Mouse (Mus musculus) liver, embryonic 14.5 days (tissue): Measurements from ENCODE around the gene Epc2. TPM values are rescaled to one million over a fixed set of nuclear protein-coding genes. Genes with fewer than 3 reads are reported as not detected.
"Not testable (repeated sequence)": the region's sequence is repeated elsewhere in the genome, so short reads cannot be mapped to it uniquely, and the experiment has no call there.

Experiments
- ATAC-seq: fragments of 200-750 bp; cut with Nextera tagmentation; 2 replicates; pipeline ENCODE4 v1.8.0; 2017; ENCODE audit warnings: moderate number of reproducible peaks, mild to moderate bottlenecking, moderate library complexity; ENCODE audit not compliant: insufficient read depth
- DNase-seq, 3 experiments: peaks; one replicate each; pipeline ENCODE4 v3.0.0-alpha.2; 2012 to 2013; ENCODE audit warnings: low read depth in 3 of 3, low spot score in 3 of 3
- H3K27ac ChIP-seq: fragments of 300-500 bp; sonication (generic); 2 replicates; pipeline ENCODE4 v1.5.1; 2014; ENCODE audit warnings: moderate library complexity, mild to moderate bottlenecking, control low read depth, inconsistent platforms
- H3K27me3 ChIP-seq: fragments of 300-500 bp; sonication (generic); 2 replicates; pipeline ENCODE4 v1.6.1; 2014; ENCODE audit warnings: mild to moderate bottlenecking, low read length, moderate library complexity; ENCODE audit not compliant: control insufficient read depth, insufficient read depth
- H3K36me3 ChIP-seq: fragments of 300-500 bp; sonication (generic); replicated peaks from 2 replicates; pipeline ENCODE4 v1.6.1; 2014; ENCODE audit warnings: low read depth; ENCODE audit not compliant: control insufficient read depth, insufficient read depth
- H3K4me1 ChIP-seq, 2 experiments: fragments of 200-500 bp in 1 of 2; fragments of 300-500 bp in 1 of 2; sonication (generic) in 1 of 2; replicated peaks; 2 replicates each; pipeline ENCODE4 v1.6.1; 2012 to 2014; ENCODE audit warnings: antibody characterized with exemption in 1 of 2, inconsistent platforms in 1 of 2, low read length in 1 of 2; ENCODE audit not compliant: control insufficient read depth in 2 of 2, insufficient read depth in 2 of 2
- H3K4me2 ChIP-seq: fragments of 300-500 bp; sonication (generic); 2 replicates; pipeline ENCODE4 v1.6.1; 2014; ENCODE audit warnings: low read depth, mild to moderate bottlenecking, control low read depth, moderate library complexity
- H3K4me3 ChIP-seq, 2 experiments: fragments of 200-500 bp in 1 of 2; fragments of 300-500 bp in 1 of 2; sonication (generic) in 1 of 2; 2 replicates each; pipeline ENCODE4 v1.5.1; 2012 to 2014; ENCODE audit warnings: low read depth in 2 of 2, low read length in 2 of 2, mild to moderate bottlenecking in 2 of 2, control low read depth in 1 of 2, inconsistent platforms in 1 of 2, moderate library complexity in 1 of 2; ENCODE audit not compliant: insufficient read depth in 1 of 2
- H3K9ac ChIP-seq: fragments of 300-500 bp; sonication (generic); replicated peaks from 2 replicates; pipeline ENCODE4 v1.6.1; 2014; ENCODE audit warnings: mild to moderate bottlenecking, control low read depth, moderate library complexity
- H3K9me3 ChIP-seq: fragments of 300-500 bp; sonication (generic); 2 replicates; pipeline ENCODE4 v1.6.1; 2016; ENCODE audit warnings: low read length, mixed read lengths; ENCODE audit not compliant: control insufficient read depth
- CTCF ChIP-seq: IDR thresholded peaks from 2 replicates; pipeline ENCODE4 v1.5.1; 2016; ENCODE audit warnings: antibody characterized with exemption, low read depth, control low read depth
- EP300 ChIP-seq: IDR thresholded peaks from 2 replicates; pipeline ENCODE4 v1.6.1; 2016; ENCODE audit warnings: antibody characterized with exemption, low read depth
- WGBS: fragments of 180-500 bp; shearing (Covaris S2); extraction: QIAGEN DNeasy Blood & Tissue Kit; methylation state at CpG from one replicate; pipeline ENCODE4 v1.1.7; 2014; ENCODE audit not compliant: insufficient replicate concordance; 5-methylcytosine and 5-hydroxymethylcytosine counted together
- polyA plus RNA-seq, 2 experiments: library from polyadenylated mRNA; depleted of rRNA in 1 of 2; stranded (reverse) in 1 of 2; unstranded in 1 of 2; fragments of >200 nt; fragmentation: Nextera tagmentation in 1 of 2; extraction: Ambion mirVana in 1 of 2; gene quantifications; 2 replicates each; pipeline versions ENCODE4 v1.2.1 to v1.2.3; 2012 to 2014

Gene Epc2
- polyA plus RNA-seq, 2 experiments, result 1.9 to 4.2 TPM

- no peak for ATAC-seq
These were observed 50.1 kb downstream of the Epc2 start for GRCm38 (mm10) chr2:49501435-49501834.

DNA sequence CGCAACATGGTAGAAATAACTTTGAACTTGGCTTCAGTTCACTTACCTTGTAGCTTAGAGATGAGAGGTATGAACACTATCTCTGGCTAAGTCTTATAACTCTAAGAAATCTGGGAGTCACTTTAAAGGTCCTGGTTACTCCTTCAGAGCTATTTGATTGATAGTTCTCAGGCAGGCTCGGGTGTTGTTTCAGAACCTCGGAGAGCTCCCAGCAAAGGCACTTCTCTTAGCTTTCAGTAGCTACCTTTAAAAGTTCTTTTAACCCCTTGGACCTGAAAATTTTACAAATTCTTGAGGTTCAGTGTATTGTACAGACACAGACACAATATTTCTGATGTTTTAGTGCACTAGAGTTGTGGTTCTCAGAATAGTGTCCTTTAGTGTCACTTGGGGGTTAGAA lies 52.3 kb downstream of the Epc2 start:
- H3K4me3 ChIP-seq, result no peak overlapping the region
- H3K4me1 ChIP-seq, result no peaks in the 10 kb centered on the region
- H3K9me3 ChIP-seq, result no peaks in the 10 kb centered on the region
- peak in 2 of 3 experiments; percentile 7 to 22 for DNase-seq
- 57% methylated on average over 3 of the region's 3 CpGs for WGBS
- H3K9ac ChIP-seq, result no peak overlapping the region
- TF ChIP-seq CTCF, result no peak
- no peak for TF ChIP-seq EP300
- no peak for ATAC-seq
- H3K27ac ChIP-seq, result no peak overlapping the region
- no peak overlapping the region for H3K4me2 ChIP-seq
- H3K36me3 ChIP-seq, result no peaks in the 10 kb centered on the region
- no peaks in the 10 kb centered on the region for H3K27me3 ChIP-seq

More at GRCm38 (mm10) chr2:49501435-49501834, 50.1 kb downstream of the Epc2 start:
- no peak overlapping the region for H3K4me3 ChIP-seq
- H3K9ac ChIP-seq, result no peak overlapping the region
- no peaks in the 10 kb centered on the region for H3K27me3 ChIP-seq
- no peaks in the 10 kb centered on the region for H3K9me3 ChIP-seq
- no peak overlapping the region for H3K4me2 ChIP-seq
- no peak for DNase-seq
- no peak for TF ChIP-seq EP300
- no peak for TF ChIP-seq CTCF
- no peaks in the 10 kb centered on the region for H3K36me3 ChIP-seq
- WGBS, result 50% methylated on average over 4 of the region's 4 CpGs
- H3K4me1 ChIP-seq, result no peaks in the 10 kb centered on the region
- H3K27ac ChIP-seq, result no peak overlapping the region

DNA sequence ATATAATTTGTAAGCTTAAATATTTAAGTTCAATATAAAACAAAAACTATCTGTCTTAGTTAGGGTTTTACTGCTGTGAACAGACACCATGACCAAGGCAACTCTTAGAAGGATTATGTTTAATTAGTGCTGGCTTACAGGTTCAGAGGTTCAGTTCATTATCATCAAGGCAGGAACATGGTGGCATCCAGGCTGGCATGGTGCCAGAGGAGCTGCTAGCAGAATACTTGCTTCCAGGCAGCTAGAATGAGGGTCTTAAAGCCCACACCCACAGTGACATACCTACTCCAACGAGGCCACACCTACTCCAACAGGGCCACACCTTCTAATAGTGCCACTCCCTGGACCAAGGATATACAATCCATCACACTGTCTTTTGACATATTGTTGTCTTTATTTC lies 53.9 kb downstream of the Epc2 start:
- not testable (repeated sequence) for H3K4me2 ChIP-seq, H3K9ac ChIP-seq, H3K36me3 ChIP-seq, H3K4me3 ChIP-seq, H3K9me3 ChIP-seq, ATAC-seq, DNase-seq, H3K27ac ChIP-seq, H3K4me1 ChIP-seq, H3K27me3 ChIP-seq
- WGBS, result 67% methylated on average over 1 of the region's 1 CpGs

- no peak for TF ChIP-seq CTCF
- no peak for TF ChIP-seq EP300
- 72% methylated on average over 1 of the region's 1 CpGs for WGBS
- H3K9me3 ChIP-seq, result no peaks in the 10 kb centered on the region
- H3K4me1 ChIP-seq, result no peaks in the 10 kb centered on the region
- no peaks in the 10 kb centered on the region for H3K36me3 ChIP-seq
- no peak overlapping the region for H3K27ac ChIP-seq
- DNase-seq (no peak), ATAC-seq (no peak)
- H3K4me2 ChIP-seq, result no peak overlapping the region
- no peak overlapping the region for H3K9ac ChIP-seq
- H3K27me3 ChIP-seq, result no peaks in the 10 kb centered on the region
- no peak overlapping the region for H3K4me3 ChIP-seq
These were observed 59.5 kb downstream of the Epc2 start for GRCm38 (mm10) chr2:49510832-49511231.

- ATAC-seq (no peak), DNase-seq (no peak)
- TF ChIP-seq EP300, result no peak
- TF ChIP-seq CTCF, result no peak
- H3K4me1 ChIP-seq, result no peaks in the 10 kb centered on the region
- H3K9me3 ChIP-seq, result no peaks in the 10 kb centered on the region
- H3K9ac ChIP-seq, result no peak overlapping the region
- no peak overlapping the region for H3K4me3 ChIP-seq
- no peaks in the 10 kb centered on the region for H3K36me3 ChIP-seq
- WGBS, result 83% methylated on average over 2 of the region's 2 CpGs
- H3K27ac ChIP-seq, result no peak overlapping the region
- H3K27me3 ChIP-seq, result no peaks in the 10 kb centered on the region
- H3K4me2 ChIP-seq, result no peak overlapping the region
These were observed 64.7 kb downstream of the Epc2 start for GRCm38 (mm10) chr2:49516011-49516410.
